Mouse (Mus musculus) C2C12 (cell line): ENCODE data around the gene Sirpa.

Experiments used
- CEBPB ChIP-seq: IDR thresholded peaks from one replicate; pipeline ENCODE4 v1.6.1; 2011; ENCODE audit warnings: low read depth, mild to moderate bottlenecking, control low read depth, moderate library complexity
- CTCF ChIP-seq: IDR thresholded peaks from one replicate; pipeline ENCODE4 v1.5.1; 2011; ENCODE audit not compliant: control insufficient read depth, insufficient read depth, insufficient read length
- FOSL1 ChIP-seq: IDR thresholded peaks from one replicate; pipeline ENCODE4 v1.8.0; 2011; ENCODE audit warnings: mild to moderate bottlenecking, low read length; ENCODE audit not compliant: poor library complexity, insufficient read depth, severe bottlenecking
- MAX ChIP-seq: IDR thresholded peaks from one replicate; pipeline ENCODE4 v1.6.1; 2011; ENCODE audit warnings: mild to moderate bottlenecking, control low read depth
- MYOD1 ChIP-seq: IDR thresholded peaks from one replicate; pipeline ENCODE4 v1.6.1; 2011; ENCODE audit warnings: low read depth; ENCODE audit not compliant: control insufficient read depth, insufficient read length
- MYOG ChIP-seq: IDR thresholded peaks from one replicate; pipeline ENCODE4 v1.6.1; 2011; ENCODE audit not compliant: control insufficient read depth, insufficient read length; ENCODE audit errors: extremely low read depth
- USF1 ChIP-seq: IDR thresholded peaks from one replicate; pipeline ENCODE4 v1.6.1; 2011; ENCODE audit warnings: low read depth, mild to moderate bottlenecking, control low read depth, moderate library complexity

- no peak for TF ChIP-seq MYOD1
- TF ChIP-seq CTCF, result no peak
- no peak for TF ChIP-seq USF1
- no peak for TF ChIP-seq MAX
- no peak for TF ChIP-seq CEBPB
- no peak for TF ChIP-seq MYOG
- no peak for TF ChIP-seq FOSL1
Observed at GRCm38 (mm10) chr2:129594569-129594968, 1.9 kb downstream of the Sirpa start.
